Mouse (Mus musculus): Measurements from ENCODE around the gene Tmem135. TPM values are rescaled to one million over a fixed set of nuclear protein-coding genes. Genes with fewer than 3 reads are reported as not detected.

Gene Tmem135
- 83.0 and 111 TPM in 2 replicates for polyA plus RNA-seq (2012; ENCODE audit: low replicate concordance)

DNA sequence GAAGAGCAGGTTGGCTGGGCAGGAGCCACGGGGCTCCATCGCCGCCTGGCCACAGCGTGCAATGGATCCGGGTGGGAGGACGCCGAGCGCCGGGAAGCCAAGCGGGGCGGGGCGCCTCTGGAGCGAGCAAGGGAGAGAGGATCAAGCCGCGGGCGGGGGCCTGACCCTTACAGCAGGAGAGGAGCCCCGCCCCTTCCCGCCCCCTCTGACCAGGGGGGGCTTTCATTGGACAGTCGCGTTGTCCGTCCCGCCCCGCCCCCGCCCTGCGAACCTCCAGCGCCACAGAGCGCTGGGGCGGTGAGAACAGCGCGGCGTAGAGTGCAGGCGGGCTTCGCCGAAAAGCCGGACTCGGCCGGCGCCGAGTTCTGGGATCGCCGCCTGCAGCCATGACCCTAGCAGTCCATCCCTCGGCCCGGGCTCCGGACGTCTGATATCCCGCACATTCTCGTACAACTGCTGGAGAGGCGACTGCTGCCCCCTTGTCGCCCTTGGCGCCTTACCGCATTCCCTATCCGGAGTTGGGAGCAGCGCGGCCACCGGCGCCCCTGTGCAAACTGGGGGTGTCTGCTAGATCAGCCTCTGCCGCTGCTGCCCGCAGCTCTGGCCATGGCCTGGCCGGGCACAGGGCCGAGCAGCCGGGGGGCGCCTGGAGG, at the start of gene Tmem135, which contains the start of gene Fzd4:
Tmem135 (minus strand) TSS at position 142 of the 653 bp plus-strand sequence.
Fzd4 (plus strand) TSS at position 275 of the 653 bp plus-strand sequence.

Other genes with a start within 250 kb of the Tmem135 start
- 0.24 and 0.26 TPM in 2 replicates for gene Fzd4, start 133 bp upstream of the Tmem135 start, polyA plus RNA-seq (2012; ENCODE audit: low replicate concordance)
- gene Prss23, start 123.0 kb upstream of the Tmem135 start, polyA plus RNA-seq (2012; ENCODE audit: low replicate concordance) = 0.21 and 0.97 TPM in 2 replicates
- 0.24 and 1.3 TPM in 2 replicates for gene Me3, start 228.2 kb upstream of the Tmem135 start, polyA plus RNA-seq (2012; ENCODE audit: low replicate concordance)

Data from hematopoietic multipotent progenitor cell, adult 10-12 weeks (in vitro differentiated cells).